Mouse (Mus musculus): ENCODE measurements around the gene Rpl27. TPM values are rescaled to one million over a fixed set of nuclear protein-coding genes. Genes with fewer than 3 reads are reported as not detected.
"Not testable (repeated sequence)": the region's sequence is repeated elsewhere in the genome, so short reads cannot be mapped to it uniquely, and the experiment has no call there.

The Rpl27 gene
- polyA plus RNA-seq, 1 experiment from 2014 or later = 310 TPM

GRCm38 (mm10) chr11:101448899-101449298 lies 6.8 kb downstream of the Rpl27 start:
- no peak overlapping the region for H3K4me2 ChIP-seq (replicated peaks)
- H3K4me1 ChIP-seq (replicated peaks) = peaks cover 12% of the 10 kb centered on the region
- ATAC-seq = no peak
- H3K9me3 ChIP-seq = no peaks in the 10 kb centered on the region
- H3K27me3 ChIP-seq = no peaks in the 10 kb centered on the region
- 88% methylated on average over 4 of the region's 4 CpGs for WGBS
- H3K9ac ChIP-seq (replicated peaks) = no peak overlapping the region
- no peak overlapping the region for H3K4me3 ChIP-seq (replicated peaks)
- no peak overlapping the region for H3K27ac ChIP-seq
- H3K36me3 ChIP-seq = peaks cover 23% of the 10 kb centered on the region

GRCm38 (mm10) chr11:101449596-101449995 lies 7.5 kb downstream of the Rpl27 start:
- WGBS = 92% methylated on average over 4 of the region's 4 CpGs
- peaks cover 16% of the 10 kb centered on the region for H3K36me3 ChIP-seq
- not testable (repeated sequence) for H3K9ac ChIP-seq (replicated peaks); H3K4me1 ChIP-seq (replicated peaks); H3K4me2 ChIP-seq (replicated peaks); H3K27me3 ChIP-seq; H3K4me3 ChIP-seq (replicated peaks); H3K27ac ChIP-seq; ATAC-seq; H3K9me3 ChIP-seq

GRCm38 (mm10) chr11:101450394-101450793 lies 8.3 kb downstream of the Rpl27 start:
- Histone ChIP-seq H3K4me2 (replicated peaks) (no peak overlapping the region), H3K36me3 (peaks cover 10% of the 10 kb centered on the region), H3K4me1 (replicated peaks) (0 out of 2 replicates have a peak, but pooled peaks cover 5% of the 10 kb centered on the region), H3K9ac (replicated peaks) (no peak overlapping the region), H3K27me3 (no peaks in the 10 kb centered on the region), H3K27ac (no peak overlapping the region), H3K4me3 (replicated peaks) (no peak overlapping the region), H3K9me3 (no peaks in the 10 kb centered on the region)
- no peak for ATAC-seq
- WGBS = 86% methylated on average over 3 of the region's 3 CpGs

- no peak for ATAC-seq
- Histone ChIP-seq H3K9me3 (no peaks in the 10 kb centered on the region), H3K4me1 (replicated peaks) (0 out of 2 replicates have a peak, but pooled peaks cover 5% of the 10 kb centered on the region), H3K4me3 (replicated peaks) (no peak overlapping the region), H3K27ac (no peak overlapping the region), H3K4me2 (replicated peaks) (no peak overlapping the region), H3K36me3 (peaks cover 3% of the 10 kb centered on the region; the same call in 1 of the 2 replicates), H3K9ac (replicated peaks) (no peak overlapping the region), H3K27me3 (no peaks in the 10 kb centered on the region)
- WGBS = 95% methylated on average over 10 of the region's 10 CpGs
Measured at GRCm38 (mm10) chr11:101451536-101451935, 9.4 kb downstream of the Rpl27 start.

- Histone ChIP-seq H3K27ac (no peak overlapping the region), H3K4me2 (replicated peaks) (no peak overlapping the region), H3K36me3 (peaks cover 4% of the 10 kb centered on the region), H3K9ac (replicated peaks) (no peak overlapping the region), H3K4me1 (replicated peaks) (0 out of 2 replicates have a peak, but pooled peaks cover 5% of the 10 kb centered on the region), H3K4me3 (replicated peaks) (no peak overlapping the region), H3K27me3 (no peaks in the 10 kb centered on the region), H3K9me3 (no peaks in the 10 kb centered on the region)
- ATAC-seq = no peak
- WGBS = 78% methylated on average over 10 of the region's 10 CpGs
Measured at GRCm38 (mm10) chr11:101452093-101452774, 10.1 kb downstream of the Rpl27 start.

- H3K36me3 ChIP-seq = peaks cover 28% of the 10 kb centered on the region
- no peaks in the 10 kb centered on the region for H3K9me3 ChIP-seq
- no peak overlapping the region for H3K4me3 ChIP-seq (replicated peaks)
- H3K9ac ChIP-seq (replicated peaks) = no peak overlapping the region
- no peak overlapping the region for H3K27ac ChIP-seq
- H3K4me2 ChIP-seq (replicated peaks) = no peak overlapping the region
- WGBS = 41% methylated on average over 6 of the region's 6 CpGs
- H3K4me1 ChIP-seq (replicated peaks) = 0 out of 2 replicates have a peak, but pooled peaks cover 5% of the 10 kb centered on the region
- ATAC-seq = no peak; the same call in 1 of the 2 replicates
- H3K27me3 ChIP-seq = no peaks in the 10 kb centered on the region
Measured at GRCm38 (mm10) chr11:101454702-101455101, 12.6 kb downstream of the Rpl27 start.

- no peak for ATAC-seq
- 83% methylated on average over 7 of the region's 7 CpGs for WGBS
- Histone ChIP-seq H3K9ac (replicated peaks) (no peak overlapping the region), H3K27me3 (no peaks in the 10 kb centered on the region), H3K36me3 (peaks cover 38% of the 10 kb centered on the region), H3K9me3 (no peaks in the 10 kb centered on the region), H3K4me3 (replicated peaks) (no peak overlapping the region), H3K4me2 (replicated peaks) (no peak overlapping the region), H3K27ac (no peak overlapping the region), H3K4me1 (replicated peaks) (0 out of 2 replicates have a peak, but pooled peaks cover 8% of the 10 kb centered on the region)
Measured at GRCm38 (mm10) chr11:101455627-101456026, 13.5 kb downstream of the Rpl27 start.

- H3K36me3 ChIP-seq = peaks cover 58% of the 10 kb centered on the region
- H3K27me3 ChIP-seq = no peaks in the 10 kb centered on the region
- no peak overlapping the region for H3K4me3 ChIP-seq (replicated peaks)
- WGBS = 94% methylated on average over 9 of the region's 9 CpGs
- no peaks in the 10 kb centered on the region for H3K9me3 ChIP-seq
- H3K4me1 ChIP-seq (replicated peaks) = peaks cover 17% of the 10 kb centered on the region
- H3K27ac ChIP-seq = no peak overlapping the region
- H3K4me2 ChIP-seq (replicated peaks) = no peak overlapping the region
- H3K9ac ChIP-seq (replicated peaks) = no peak overlapping the region
- ATAC-seq = no peak
Measured at GRCm38 (mm10) chr11:101457631-101458030, 15.5 kb downstream of the Rpl27 start.

GRCm38 (mm10) chr11:101458217-101458616 lies 16.1 kb downstream of the Rpl27 start:
- no peak for ATAC-seq
- no peak overlapping the region for H3K9ac ChIP-seq (replicated peaks)
- peaks cover 58% of the 10 kb centered on the region for H3K36me3 ChIP-seq
- H3K4me3 ChIP-seq (replicated peaks) = no peak overlapping the region
- no peak overlapping the region for H3K27ac ChIP-seq
- peaks cover 23% of the 10 kb centered on the region for H3K4me1 ChIP-seq (replicated peaks)
- no peaks in the 10 kb centered on the region for H3K9me3 ChIP-seq
- 89% methylated on average over 12 of the region's 12 CpGs for WGBS
- no peaks in the 10 kb centered on the region for H3K27me3 ChIP-seq
- H3K4me2 ChIP-seq (replicated peaks) = no peak overlapping the region

- H3K4me2 ChIP-seq (replicated peaks) = no peak overlapping the region
- WGBS = 43% methylated on average over 6 of the region's 6 CpGs
- peaks cover 58% of the 10 kb centered on the region for H3K36me3 ChIP-seq
- no peaks in the 10 kb centered on the region for H3K9me3 ChIP-seq
- ATAC-seq = no peak
- peaks cover 34% of the 10 kb centered on the region for H3K4me1 ChIP-seq (replicated peaks)
- no peaks in the 10 kb centered on the region for H3K27me3 ChIP-seq
- H3K9ac ChIP-seq (replicated peaks) = 0 out of 2 replicates have a peak overlapping the region, but pooled peaks have one; percentile 41
- H3K4me3 ChIP-seq (replicated peaks) = no peak overlapping the region
- H3K27ac ChIP-seq = no peak overlapping the region
Measured at GRCm38 (mm10) chr11:101459716-101460115, 17.6 kb downstream of the Rpl27 start.

GRCm38 (mm10) chr11:101460321-101460720 lies 18.2 kb downstream of the Rpl27 start:
- Histone ChIP-seq H3K4me3 (replicated peaks) (no peak overlapping the region), H3K27ac (no peak overlapping the region), H3K4me2 (replicated peaks) (no peak overlapping the region), H3K9ac (replicated peaks) (0 out of 2 replicates have a peak overlapping the region, but pooled peaks have one; percentile 41), H3K4me1 (replicated peaks) (peaks cover 36% of the 10 kb centered on the region), H3K36me3 (peaks cover 58% of the 10 kb centered on the region), H3K9me3 (no peaks in the 10 kb centered on the region), H3K27me3 (no peaks in the 10 kb centered on the region)
- ATAC-seq = no peak
- 93% methylated on average over 15 of the region's 15 CpGs for WGBS

GRCm38 (mm10) chr11:101462141-101462540 lies 20.0 kb downstream of the Rpl27 start:
- no peaks in the 10 kb centered on the region for H3K27me3 ChIP-seq
- WGBS = 65% methylated on average over 14 of the region's 14 CpGs
- no peak overlapping the region; the same call in 1 of the 2 replicates for H3K4me3 ChIP-seq (replicated peaks)
- peak overlapping the region; percentile 63 for H3K27ac ChIP-seq
- peak overlapping the region; percentile 82 for H3K4me2 ChIP-seq (replicated peaks)
- no peaks in the 10 kb centered on the region for H3K9me3 ChIP-seq
- H3K36me3 ChIP-seq = peaks cover 55% of the 10 kb centered on the region
- ATAC-seq = no peak; the same call in 1 of the 2 replicates
- 0 out of 2 replicates have a peak overlapping the region, but pooled peaks have one; percentile 39 for H3K9ac ChIP-seq (replicated peaks)
- H3K4me1 ChIP-seq (replicated peaks) = peaks cover 47% of the 10 kb centered on the region
